Mouse (Mus musculus): ENCODE results near the gene Hnf1b.

GRCm38 (mm10) chr11:83886746-83887145 lies 36.9 kb downstream of the Hnf1b start:
- no peak for TF ChIP-seq CTCF (IDR thresholded peaks at IDR 0.05; ENCODE audit: insufficient read depth, low read length)
- TF ChIP-seq POLR2A (IDR thresholded peaks at IDR 0.05; ENCODE audit: borderline replicate concordance, extremely low read depth, low read depth, low read length) = no peak

All from lung, adult 2 months (tissue).